Mouse (Mus musculus) forebrain, embryonic 16.5 days (tissue): ENCODE measurements around the gene Nfkb2. TPM values are rescaled to one million over a fixed set of nuclear protein-coding genes. Genes with fewer than 3 reads are reported as not detected.

Experiments used
- ATAC-seq: fragments of 200-750 bp; cut with Nextera tagmentation; 2 replicates; pipeline ENCODE4 v1.8.0; 2017; ENCODE audit warnings: mild to moderate bottlenecking, moderate library complexity
- H3K27ac ChIP-seq: fragments of 300-500 bp; sonication (generic); 2 replicates; pipeline ENCODE4 v1.5.1; 2014; ENCODE audit warnings: low read length, control low read depth
- H3K27me3 ChIP-seq: fragments of 300-500 bp; sonication (generic); replicated peaks from 2 replicates; pipeline ENCODE4 v1.6.1; 2014; ENCODE audit warnings: low read length; ENCODE audit not compliant: control insufficient read depth, insufficient read depth
- H3K36me3 ChIP-seq: fragments of 300-500 bp; sonication (generic); 2 replicates; pipeline ENCODE4 v1.6.1; 2014; ENCODE audit not compliant: control insufficient read depth, insufficient read depth
- H3K4me1 ChIP-seq: fragments of 300-500 bp; sonication (generic); replicated peaks from 2 replicates; pipeline ENCODE4 v1.6.1; 2014; ENCODE audit warnings: low read length; ENCODE audit not compliant: control insufficient read depth, insufficient read depth
- H3K4me2 ChIP-seq: fragments of 300-500 bp; sonication (generic); 2 replicates; pipeline ENCODE4 v1.6.1; 2014; ENCODE audit warnings: mild to moderate bottlenecking, low read length, control low read depth
- H3K4me3 ChIP-seq: fragments of 300-500 bp; sonication (generic); replicated peaks from 2 replicates; pipeline ENCODE4 v1.5.1; 2014; ENCODE audit warnings: mild to moderate bottlenecking, low read length, control low read depth
- H3K9ac ChIP-seq: fragments of 300-500 bp; sonication (generic); replicated peaks from 2 replicates; pipeline ENCODE4 v1.6.1; 2014; ENCODE audit warnings: low read depth, low read length, control low read depth
- H3K9me3 ChIP-seq: fragments of 300-500 bp; sonication (generic); 2 replicates; pipeline ENCODE4 v1.6.1; 2016; ENCODE audit warnings: low read length; ENCODE audit not compliant: control insufficient read depth
- WGBS: fragments of 180-500 bp; shearing (Covaris S2); extraction: QIAGEN DNeasy Blood & Tissue Kit; methylation state at CpG from one replicate; pipeline ENCODE4 v1.1.7; 2014; 5-methylcytosine and 5-hydroxymethylcytosine counted together
- polyA plus RNA-seq: library from polyadenylated mRNA; unstranded; fragments of >200 nt; fragmentation: Nextera tagmentation; extraction: Ambion mirVana; gene quantifications from 2 replicates; pipeline ENCODE4 v1.2.1, GENCODE M21; 2015

The Nfkb2 gene
- polyA plus RNA-seq, 1 experiment from 2014 or later, result 1.8 TPM

DNA sequence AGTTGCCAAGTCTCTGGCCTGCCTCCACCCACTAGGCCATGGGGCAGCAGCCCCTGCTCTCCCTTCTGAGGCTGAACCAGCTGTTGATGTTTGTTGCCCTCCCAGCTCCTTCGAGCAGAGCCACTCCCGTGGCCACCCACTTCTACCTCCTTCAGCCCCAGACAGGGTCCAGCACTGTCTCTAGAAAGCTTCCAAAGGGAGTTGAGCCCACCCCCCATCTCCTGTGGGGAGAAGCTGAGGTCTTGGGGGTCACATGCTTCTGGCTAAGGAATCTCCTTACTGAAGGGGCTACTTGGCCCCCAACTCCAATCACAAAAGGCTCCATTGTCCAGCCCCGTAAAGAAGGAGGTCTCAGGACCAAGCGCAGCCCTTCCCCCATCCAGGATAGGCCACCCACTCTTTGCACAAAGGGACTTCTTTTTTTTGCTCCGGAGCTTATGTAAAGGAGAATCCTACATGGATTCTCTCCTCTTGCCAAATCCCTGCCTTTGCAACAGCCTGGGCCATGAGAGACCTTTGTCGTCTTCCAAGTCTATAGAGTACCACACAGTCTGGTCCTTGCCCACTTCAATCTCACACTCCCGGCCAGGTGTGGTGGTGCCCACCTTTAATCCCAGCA, 28.7 kb downstream of the Nfkb2 start:
- Histone ChIP-seq H3K4me3 (no peak overlapping the region), H3K9ac (no peak overlapping the region), H3K9me3 (no peaks in the 10 kb centered on the region), H3K4me2 (no peak overlapping the region), H3K27me3 (no peaks in the 10 kb centered on the region), H3K4me1 (peaks cover 31% of the 10 kb centered on the region), H3K36me3 (peaks cover 9% of the 10 kb centered on the region), H3K27ac (no peak overlapping the region)
- ATAC-seq, result no peak
- 30% methylated on average over 7 of the region's 7 CpGs for WGBS

DNA sequence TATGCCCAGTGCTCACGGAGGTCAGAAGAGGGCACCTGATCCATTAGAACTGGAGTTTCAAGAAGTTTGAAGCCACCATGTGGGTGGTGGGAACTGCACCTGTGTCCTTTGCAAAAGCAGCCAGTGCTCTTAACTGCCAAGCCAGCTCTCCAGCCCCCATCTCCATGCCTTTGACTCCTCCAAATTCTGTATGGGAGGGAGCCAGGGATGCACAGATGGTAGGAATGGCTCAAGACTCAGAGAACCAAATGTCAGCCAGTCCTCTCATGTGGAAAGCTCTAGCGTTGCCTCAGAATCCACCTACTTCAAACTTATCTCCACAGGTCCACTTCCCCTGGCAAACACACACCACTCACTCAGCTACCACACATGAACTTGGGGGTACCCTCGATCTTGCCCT, 29.8 kb downstream of the Nfkb2 start:
- Histone ChIP-seq H3K27me3 (no peaks in the 10 kb centered on the region), H3K27ac (no peak overlapping the region), H3K4me2 (no peak overlapping the region), H3K9me3 (no peaks in the 10 kb centered on the region), H3K4me1 (peaks cover 33% of the 10 kb centered on the region), H3K4me3 (no peak overlapping the region), H3K9ac (no peak overlapping the region), H3K36me3 (peaks cover 9% of the 10 kb centered on the region)
- 79% methylated on average over 3 of the region's 3 CpGs for WGBS
- no peak for ATAC-seq

DNA sequence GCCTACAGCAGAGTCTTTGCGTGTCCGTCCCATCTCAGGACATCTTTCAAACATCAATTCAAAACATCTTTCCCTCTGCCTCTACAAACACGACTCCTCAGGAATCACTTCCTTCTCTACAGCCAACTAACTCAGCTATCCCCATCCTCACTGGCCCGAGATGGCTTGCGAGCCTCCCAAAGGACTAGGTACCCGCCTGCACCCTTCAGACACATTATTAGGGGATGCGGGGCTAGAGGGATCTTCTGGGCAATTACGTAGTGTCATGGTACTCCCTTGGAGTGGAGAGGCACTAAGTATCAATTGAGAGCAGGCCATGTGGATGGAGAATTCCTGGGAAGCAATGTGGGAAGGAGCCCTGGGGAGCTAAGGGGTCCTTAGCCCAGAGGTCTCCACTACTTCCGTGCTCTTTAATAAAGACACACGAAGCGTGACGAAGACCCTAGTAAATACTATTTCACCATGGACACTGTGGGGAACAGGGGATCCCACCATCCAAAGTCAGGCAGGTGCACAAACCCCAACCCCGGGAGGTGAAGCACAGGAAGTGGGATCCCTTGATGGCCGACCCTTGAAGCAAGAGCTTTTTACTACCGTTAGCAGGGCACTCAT, 33.7 kb downstream of the Nfkb2 start:
- H3K4me1 ChIP-seq, result peaks cover 27% of the 10 kb centered on the region
- H3K9me3 ChIP-seq, result no peaks in the 10 kb centered on the region
- H3K27me3 ChIP-seq, result no peaks in the 10 kb centered on the region
- 27% methylated on average over 15 of the region's 15 CpGs for WGBS
- peak overlapping the region; percentile 94 for H3K4me2 ChIP-seq
- H3K9ac ChIP-seq, result peak overlapping the region; percentile 91
- peak overlapping the region; percentile 87 for H3K4me3 ChIP-seq
- no peak for ATAC-seq
- H3K36me3 ChIP-seq, result no peaks in the 10 kb centered on the region
- peak overlapping the region; percentile 83 for H3K27ac ChIP-seq

DNA sequence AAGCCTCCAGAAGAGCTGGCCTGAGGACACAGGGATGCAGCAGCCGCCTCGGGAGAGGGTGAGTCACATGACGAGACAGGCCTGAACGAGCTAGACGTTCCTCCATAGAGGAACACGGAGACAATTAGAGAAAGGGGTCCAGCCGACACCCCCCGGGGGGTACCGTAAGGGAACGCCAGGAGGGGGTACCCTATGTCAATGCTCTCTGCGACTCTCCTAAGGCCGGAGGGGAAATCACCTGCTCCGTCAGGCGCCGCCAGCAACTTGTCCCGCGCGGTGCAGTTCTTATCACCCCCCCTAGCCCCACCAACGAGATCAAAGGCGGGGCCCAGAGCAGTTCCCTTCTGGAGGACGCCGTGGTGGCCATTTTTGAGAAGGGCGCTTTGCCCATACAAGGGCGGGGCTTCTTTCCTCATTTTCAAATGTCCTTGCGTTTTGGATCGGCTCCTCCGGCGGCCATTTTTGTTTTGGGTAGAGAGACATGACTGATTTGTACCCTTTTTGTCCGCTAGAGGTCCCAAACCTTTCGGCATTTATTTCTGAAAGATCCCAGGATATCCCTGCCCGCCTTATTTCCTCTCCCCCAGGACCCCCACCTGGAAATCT, 34.3 kb downstream of the Nfkb2 start, which contains the start of gene Cuedc2:
Gene Cuedc2 (minus strand): TSS at position 372 of the 606 bp plus-strand sequence.
- Histone ChIP-seq H3K4me3 (peak within 1 kb of the TSS; percentile 87), H3K4me1 (peaks cover 27% of the 10 kb centered on the region), H3K9ac (peak within 1 kb of the TSS; percentile 91), H3K27ac (peak within 1 kb of the TSS; percentile 83), H3K36me3 (no peaks in the 10 kb centered on the region), H3K27me3 (no peaks in the 10 kb centered on the region), H3K9me3 (no peaks in the 10 kb centered on the region), H3K4me2 (peak within 1 kb of the TSS; percentile 94)
- under 1% methylated on average over 31 of the region's 31 CpGs for WGBS
- peak; percentile 89 for ATAC-seq

DNA sequence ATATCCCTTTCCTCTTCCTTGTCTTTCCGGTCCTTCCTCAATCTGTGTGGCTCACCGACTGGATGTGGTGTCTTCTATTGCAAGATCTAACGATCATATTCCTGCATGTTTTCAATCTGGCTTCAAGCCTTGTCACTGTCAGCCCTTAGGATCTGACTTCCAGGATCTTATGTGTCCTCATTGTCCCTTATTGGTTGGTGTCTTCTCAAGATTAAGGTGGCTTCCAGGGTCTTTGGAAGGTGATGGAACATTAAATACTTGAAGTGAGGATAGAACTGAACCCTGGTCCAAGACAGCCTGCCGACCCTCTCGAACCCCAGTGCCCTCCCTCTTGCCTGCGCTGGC, 34.8 kb downstream of the Nfkb2 start:
- Histone ChIP-seq H3K4me1 (peaks cover 27% of the 10 kb centered on the region), H3K4me2 (peak overlapping the region; percentile 45), H3K4me3 (peak overlapping the region; percentile 29), H3K9ac (peak overlapping the region; percentile 16), H3K9me3 (no peaks in the 10 kb centered on the region), H3K27ac (peak overlapping the region; percentile 76), H3K27me3 (no peaks in the 10 kb centered on the region), H3K36me3 (no peaks in the 10 kb centered on the region)
- no peak for ATAC-seq
- 47% methylated on average over 6 of the region's 6 CpGs for WGBS

DNA sequence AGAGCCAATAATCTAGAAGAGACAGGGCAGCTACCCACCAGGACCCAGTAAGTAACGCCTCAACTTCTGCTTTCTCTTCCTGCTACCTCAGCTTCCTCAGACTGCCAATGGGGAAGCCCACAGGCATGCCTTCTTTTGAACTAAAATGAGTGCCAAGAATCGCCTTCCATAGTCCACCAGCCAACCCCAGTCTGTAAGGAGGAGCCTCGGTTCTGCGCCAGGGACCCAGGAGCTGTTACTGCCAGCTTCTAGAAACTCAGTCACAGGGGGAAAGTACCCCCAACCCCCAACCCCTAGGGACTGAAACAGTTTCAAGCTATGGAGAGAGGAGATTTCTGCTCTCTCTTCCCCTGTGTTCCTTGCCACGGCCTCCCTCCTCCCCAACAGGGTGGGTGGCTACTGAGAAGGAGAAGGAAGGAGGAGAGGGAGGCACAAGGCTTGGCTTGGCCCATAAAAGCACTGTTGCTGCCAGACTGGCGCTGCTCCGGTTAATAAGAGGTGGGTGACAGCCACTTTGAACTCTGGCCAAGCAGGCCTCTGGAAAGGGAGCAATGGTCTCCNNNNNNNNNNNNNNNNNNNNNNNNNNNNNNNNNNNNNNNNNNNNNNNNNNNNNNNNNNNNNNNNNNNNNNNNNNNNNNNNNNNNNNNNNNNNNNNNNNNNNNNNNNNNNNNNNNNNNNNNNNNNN, 35.3 kb downstream of the Nfkb2 start:
- H3K9me3 ChIP-seq, result no peaks in the 10 kb centered on the region
- peak overlapping the region; percentile 45 for H3K4me2 ChIP-seq
- 38% methylated on average over 7 of the region's 7 CpGs for WGBS
- H3K27ac ChIP-seq, result peak overlapping the region; percentile 76
- H3K4me3 ChIP-seq, result peak overlapping the region; percentile 29
- peaks cover 27% of the 10 kb centered on the region for H3K4me1 ChIP-seq
- no peaks in the 10 kb centered on the region for H3K36me3 ChIP-seq
- no peaks in the 10 kb centered on the region for H3K27me3 ChIP-seq
- ATAC-seq, result peak; percentile 47
- peak overlapping the region; percentile 16 for H3K9ac ChIP-seq

DNA sequence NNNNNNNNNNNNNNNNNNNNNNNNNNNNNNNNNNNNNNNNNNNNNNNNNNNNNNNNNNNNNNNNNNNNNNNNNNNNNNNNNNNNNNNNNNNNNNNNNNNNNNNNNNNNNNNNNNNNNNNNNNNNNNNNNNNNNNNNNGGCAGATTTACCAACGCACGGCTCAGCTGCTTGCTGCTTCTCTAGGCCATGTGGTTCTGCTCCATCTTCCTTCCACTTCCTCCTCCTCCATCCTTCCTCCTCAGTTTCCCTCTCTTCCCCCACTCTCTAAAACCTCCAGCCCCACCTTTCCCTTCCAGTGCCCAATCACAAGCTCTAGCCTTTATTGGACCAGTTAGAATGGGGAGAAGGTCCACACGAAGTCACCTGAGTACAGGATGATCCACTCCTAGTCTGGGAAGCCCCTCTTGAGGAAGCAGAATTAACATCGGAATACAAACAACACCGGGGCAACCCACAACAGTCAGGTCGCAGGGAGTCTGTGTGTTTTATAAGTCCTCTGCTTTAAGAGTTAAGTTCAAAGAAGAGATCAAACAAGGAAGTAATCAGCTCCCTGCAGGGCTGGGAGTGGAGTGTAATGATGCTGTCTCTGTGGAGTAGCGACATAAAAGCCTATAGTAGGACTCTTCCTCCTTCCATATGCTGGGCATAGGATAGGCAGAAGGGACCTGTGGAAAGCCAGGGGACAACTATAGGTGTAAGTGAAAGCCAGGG, 40.7 kb downstream of the Nfkb2 start:
- H3K9ac ChIP-seq, result no peak overlapping the region
- H3K4me3 ChIP-seq, result no peak overlapping the region
- H3K9me3 ChIP-seq, result no peaks in the 10 kb centered on the region
- no peaks in the 10 kb centered on the region for H3K27me3 ChIP-seq
- H3K27ac ChIP-seq, result no peak overlapping the region
- peaks cover 13% of the 10 kb centered on the region for H3K4me1 ChIP-seq
- no peak for ATAC-seq
- WGBS, result 23% methylated on average over 7 of the region's 7 CpGs
- no peak overlapping the region for H3K4me2 ChIP-seq
- H3K36me3 ChIP-seq, result no peaks in the 10 kb centered on the region

DNA sequence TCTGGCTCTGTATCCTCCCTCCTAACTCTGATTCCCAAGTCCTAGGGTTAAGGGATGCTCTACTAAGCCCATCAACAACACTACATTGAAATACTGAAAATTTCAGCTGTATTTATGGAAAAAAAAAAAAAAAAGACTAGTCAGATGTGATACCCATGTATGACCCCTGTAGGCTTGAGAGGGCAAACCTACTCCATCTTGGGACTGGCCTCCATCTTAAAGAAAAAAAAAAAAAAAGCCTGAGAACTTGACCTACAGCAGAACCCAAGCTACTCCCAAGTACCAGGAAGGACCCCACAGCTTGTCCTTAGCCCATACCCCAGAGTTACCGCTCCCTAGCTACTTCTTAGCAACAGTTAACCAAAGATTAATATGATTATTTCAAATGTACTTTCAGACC, 43.0 kb downstream of the Nfkb2 start:
- H3K4me1 ChIP-seq, result peaks cover 16% of the 10 kb centered on the region
- ATAC-seq, result no peak
- no peaks in the 10 kb centered on the region for H3K27me3 ChIP-seq
- no peaks in the 10 kb centered on the region for H3K9me3 ChIP-seq
- WGBS, result 98% methylated on average over 1 of the region's 1 CpGs
- no peak overlapping the region for H3K27ac ChIP-seq
- no peak overlapping the region for H3K4me3 ChIP-seq
- no peak overlapping the region for H3K9ac ChIP-seq
- no peak overlapping the region for H3K4me2 ChIP-seq
- H3K36me3 ChIP-seq, result no peaks in the 10 kb centered on the region
